Mouse (Mus musculus): ENCODE results near the gene Syt1. TPM values are rescaled to one million over a fixed set of nuclear protein-coding genes. Genes with fewer than 3 reads are reported as not detected.

Gene Syt1
- polyA plus RNA-seq, 1 experiment = 0.02 TPM

GRCm38 (mm10) chr10:108649174-108649573 is 361.6 kb downstream of the Syt1 start:
- no peak for TF ChIP-seq GATA1 (IDR thresholded peaks at IDR 0.05; ENCODE audit: low read length)

DNA sequence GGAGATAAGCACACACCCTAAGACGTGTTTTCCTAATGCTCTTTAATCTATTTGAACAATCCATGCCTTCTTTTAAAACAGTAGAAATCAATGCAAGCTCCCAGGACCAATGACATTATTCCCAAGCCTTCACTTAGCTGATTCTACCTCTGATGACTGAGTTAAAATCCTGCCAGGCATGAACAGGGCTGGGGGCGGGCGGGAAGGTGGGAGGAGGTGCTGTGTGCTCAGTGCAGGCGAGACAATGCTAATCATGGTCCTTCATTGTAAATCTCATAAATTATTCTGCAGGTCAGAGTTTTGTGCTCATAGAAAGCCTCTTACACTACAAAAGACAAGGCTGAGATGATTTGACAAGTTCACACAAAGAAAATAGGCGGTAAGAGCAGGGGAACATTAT is 366.9 kb downstream of the Syt1 start:
- TF ChIP-seq GATA1 (IDR thresholded peaks at IDR 0.05; ENCODE audit: low read length) = no peak

DNA sequence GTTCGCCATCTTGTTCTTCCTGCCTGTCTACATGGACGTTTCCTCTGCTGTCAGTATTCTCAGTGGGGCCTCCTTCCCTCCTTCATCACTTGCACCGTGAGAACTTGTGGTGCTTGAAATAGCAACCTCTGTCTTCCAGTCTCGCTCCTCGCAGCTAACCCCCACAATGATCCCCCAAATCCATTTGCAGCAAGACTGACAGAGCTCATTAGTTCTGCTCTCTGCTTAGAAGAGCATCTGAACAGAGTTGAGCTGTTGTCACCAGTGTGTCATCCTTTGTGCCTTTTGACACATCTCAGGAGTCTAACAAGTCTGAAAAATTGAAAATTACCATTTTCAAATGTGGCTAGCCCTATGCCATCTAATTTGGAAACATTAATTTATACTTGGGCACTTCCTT is 372.7 kb downstream of the Syt1 start:
- no peak for TF ChIP-seq GATA1 (IDR thresholded peaks at IDR 0.05; ENCODE audit: low read length)

DNA sequence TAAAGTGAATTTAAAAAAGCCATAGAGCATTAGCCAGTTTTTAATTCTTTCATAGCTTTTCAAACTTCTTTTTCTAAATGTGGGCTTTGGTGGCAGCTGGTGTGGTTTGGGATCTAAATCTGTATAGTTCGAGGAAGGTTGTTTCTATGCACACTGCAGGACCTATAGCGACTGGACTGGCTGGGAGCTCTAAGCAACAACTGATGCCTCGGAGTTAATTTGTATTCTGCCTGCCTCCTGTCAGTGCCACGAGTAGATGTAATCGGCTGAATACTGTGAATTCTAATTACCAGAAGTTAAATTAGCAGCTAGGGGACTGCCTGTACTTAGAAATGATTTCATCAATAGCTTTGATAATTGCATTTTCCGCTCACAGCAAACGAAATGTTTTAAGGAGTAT is 374.7 kb downstream of the Syt1 start:
- TF ChIP-seq GATA1 (IDR thresholded peaks at IDR 0.05; ENCODE audit: low read length) = no peak

DNA sequence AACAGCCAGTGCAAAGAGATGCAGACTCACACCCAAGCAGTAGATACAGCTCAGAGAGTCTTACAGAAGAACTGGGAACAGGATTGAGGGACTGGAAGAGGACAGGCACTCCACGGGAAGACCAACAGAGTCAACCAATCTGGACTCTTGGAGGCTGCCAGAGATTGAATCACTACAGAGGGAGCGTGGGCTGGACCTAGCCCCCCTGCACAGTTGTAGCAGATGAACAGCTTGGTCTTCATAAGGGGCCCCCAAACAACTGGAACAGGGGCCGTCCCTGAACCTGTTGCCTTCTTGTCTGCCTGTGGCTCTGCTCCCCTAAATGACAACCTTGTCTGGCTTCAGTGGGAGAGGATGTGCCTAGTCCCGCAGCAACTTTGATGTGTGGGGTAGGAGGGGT is 375.2 kb downstream of the Syt1 start:
- TF ChIP-seq GATA1 (IDR thresholded peaks at IDR 0.05; ENCODE audit: low read length) = no peak

DNA sequence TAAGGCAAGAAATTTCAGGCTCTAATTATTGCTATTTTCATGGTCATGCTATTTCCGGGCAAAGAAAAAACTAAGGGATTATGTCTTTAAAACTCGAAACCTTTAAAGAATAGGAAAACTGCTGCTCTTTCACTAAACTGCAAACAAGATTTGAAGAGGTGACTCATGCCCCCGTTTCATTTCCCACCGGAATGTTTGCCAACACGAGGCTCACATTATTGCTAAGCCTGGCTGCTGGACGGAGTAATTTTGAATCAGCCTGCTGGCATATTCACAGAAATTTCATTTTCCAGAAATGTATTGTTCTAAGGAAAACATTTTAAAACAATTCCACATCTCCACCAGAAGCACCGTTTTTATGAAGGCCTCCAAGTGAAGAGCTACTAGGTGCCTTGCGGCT is 379.9 kb downstream of the Syt1 start:
- TF ChIP-seq GATA1 (IDR thresholded peaks at IDR 0.05; ENCODE audit: low read length) = no peak

DNA sequence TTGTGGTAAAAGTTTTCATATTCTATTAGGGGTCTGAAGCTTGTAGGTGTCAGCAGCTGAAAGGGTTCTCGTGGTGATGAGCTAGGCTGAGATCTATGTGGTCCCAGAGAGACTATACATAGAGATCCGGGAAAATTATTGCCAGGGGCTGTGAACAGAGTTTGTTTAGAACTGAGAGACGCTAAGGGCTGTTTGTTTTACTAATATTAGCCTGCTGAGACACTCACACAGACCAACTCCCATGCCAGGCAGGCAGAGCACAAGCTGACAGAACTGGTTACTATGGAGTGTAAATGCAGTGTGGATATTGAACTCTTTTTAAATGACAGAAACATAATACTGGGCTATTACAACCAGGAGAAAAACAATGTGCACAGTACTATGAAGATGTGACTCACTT is 384.4 kb downstream of the Syt1 start:
- TF ChIP-seq GATA1 (IDR thresholded peaks at IDR 0.05; ENCODE audit: low read length) = no peak

GRCm38 (mm10) chr10:108623002-108623401 is 387.8 kb downstream of the Syt1 start:
- TF ChIP-seq GATA1 (IDR thresholded peaks at IDR 0.05; ENCODE audit: low read length) = no peak

- no peak for TF ChIP-seq GATA1 (IDR thresholded peaks at IDR 0.05; ENCODE audit: low read length)
Observed at GRCm38 (mm10) chr10:108619861-108620260, 390.9 kb downstream of the Syt1 start.

DNA sequence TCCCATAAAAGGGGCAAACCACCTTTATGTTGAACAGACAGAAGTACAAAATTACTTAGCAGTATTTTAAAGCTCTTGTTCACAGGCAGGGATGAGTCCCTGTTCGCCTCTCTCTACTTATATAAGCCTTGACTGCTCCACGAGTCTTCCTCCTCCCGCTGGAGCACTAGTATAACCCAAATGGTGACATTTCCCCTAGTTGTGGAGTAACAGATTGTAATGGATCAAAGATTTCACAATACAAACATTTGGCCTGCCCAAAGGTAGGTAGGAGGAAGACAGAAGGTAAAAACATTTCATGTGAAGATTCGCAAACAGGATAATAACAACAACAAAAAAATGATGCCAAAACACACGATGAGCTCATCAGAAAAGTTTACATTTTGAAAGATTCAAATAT is 391.6 kb downstream of the Syt1 start:
- no peak for TF ChIP-seq GATA1 (IDR thresholded peaks at IDR 0.05; ENCODE audit: low read length)

GRCm38 (mm10) chr10:108610057-108610644 is 400.6 kb downstream of the Syt1 start:
- no peak for TF ChIP-seq GATA1 (IDR thresholded peaks at IDR 0.05; ENCODE audit: low read length)

DNA sequence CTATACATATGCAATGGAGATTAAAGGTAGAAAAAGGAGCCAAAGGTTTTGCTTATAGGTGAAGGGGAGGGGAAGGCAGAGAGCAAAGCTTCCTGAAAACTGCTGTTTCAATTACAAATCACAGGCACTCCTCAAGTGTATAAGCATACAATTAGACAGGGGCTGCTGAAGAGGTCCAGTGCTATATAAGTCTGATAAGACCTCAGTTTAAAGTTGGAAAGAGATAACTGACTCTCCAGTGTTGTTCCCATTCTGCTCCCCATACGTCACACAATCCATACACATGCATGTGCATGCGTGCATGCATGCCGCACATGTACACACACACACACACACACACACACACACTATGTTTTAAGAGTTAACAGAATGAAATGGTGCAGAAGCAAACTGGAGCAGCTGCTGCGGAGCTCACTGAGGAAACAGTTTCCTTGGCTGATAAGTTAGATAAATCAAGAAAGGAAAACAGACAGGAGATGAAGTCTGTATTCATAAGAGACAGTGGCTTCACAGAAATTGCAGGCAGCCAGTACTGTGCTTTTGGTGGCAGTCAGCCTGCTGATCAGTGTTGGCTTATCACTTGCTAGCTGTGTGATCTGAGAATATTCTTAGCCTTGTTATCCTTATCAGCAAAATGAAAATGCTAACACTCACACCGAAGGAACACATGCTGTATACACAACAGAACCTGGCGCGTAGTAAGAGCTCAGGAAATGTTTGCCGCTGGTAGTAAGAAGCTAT is 408.9 kb downstream of the Syt1 start:
- TF ChIP-seq GATA1 (IDR thresholded peaks at IDR 0.05; ENCODE audit: low read length) = no peak

DNA sequence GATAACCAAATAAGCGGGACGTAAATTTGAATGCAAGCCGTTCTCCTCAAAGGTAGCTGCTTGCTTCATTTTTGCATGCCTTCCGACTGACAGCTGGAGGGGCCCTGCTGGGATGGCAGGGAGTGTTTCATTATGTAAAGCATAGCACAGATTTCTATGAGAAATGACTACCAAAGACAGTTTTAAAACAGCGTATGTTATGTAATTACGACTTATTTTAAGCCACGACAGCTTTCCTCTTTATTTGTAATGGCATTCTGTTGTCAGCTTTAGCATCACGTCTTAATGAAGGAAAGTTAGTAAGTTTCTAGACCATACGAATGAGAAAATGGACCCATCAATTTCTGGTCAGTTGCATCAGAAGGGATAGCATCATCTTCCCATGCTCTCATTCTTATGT is 410.1 kb downstream of the Syt1 start:
- no peak for TF ChIP-seq GATA1 (IDR thresholded peaks at IDR 0.05; ENCODE audit: low read length)

DNA sequence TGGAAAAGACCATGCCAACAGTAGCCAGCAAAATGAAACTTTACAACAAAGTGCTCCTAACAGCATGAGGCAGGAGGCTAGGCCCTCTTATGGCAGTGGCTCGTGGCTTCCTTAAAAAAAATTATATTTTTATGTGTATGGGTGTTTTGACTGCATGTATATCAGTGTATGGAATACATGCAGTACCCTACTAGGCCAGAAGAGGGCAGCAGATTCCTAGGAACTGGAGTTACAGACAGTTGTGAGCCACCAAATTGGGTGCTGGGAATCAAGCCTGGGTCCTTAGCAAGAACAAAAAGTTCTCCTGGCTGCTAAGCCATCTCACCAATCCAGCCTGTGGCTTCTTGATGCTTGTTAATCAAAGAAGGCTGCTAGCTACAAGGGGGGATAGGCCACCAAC is 413.4 kb downstream of the Syt1 start:
- no peak for TF ChIP-seq GATA1 (IDR thresholded peaks at IDR 0.05; ENCODE audit: low read length)

DNA sequence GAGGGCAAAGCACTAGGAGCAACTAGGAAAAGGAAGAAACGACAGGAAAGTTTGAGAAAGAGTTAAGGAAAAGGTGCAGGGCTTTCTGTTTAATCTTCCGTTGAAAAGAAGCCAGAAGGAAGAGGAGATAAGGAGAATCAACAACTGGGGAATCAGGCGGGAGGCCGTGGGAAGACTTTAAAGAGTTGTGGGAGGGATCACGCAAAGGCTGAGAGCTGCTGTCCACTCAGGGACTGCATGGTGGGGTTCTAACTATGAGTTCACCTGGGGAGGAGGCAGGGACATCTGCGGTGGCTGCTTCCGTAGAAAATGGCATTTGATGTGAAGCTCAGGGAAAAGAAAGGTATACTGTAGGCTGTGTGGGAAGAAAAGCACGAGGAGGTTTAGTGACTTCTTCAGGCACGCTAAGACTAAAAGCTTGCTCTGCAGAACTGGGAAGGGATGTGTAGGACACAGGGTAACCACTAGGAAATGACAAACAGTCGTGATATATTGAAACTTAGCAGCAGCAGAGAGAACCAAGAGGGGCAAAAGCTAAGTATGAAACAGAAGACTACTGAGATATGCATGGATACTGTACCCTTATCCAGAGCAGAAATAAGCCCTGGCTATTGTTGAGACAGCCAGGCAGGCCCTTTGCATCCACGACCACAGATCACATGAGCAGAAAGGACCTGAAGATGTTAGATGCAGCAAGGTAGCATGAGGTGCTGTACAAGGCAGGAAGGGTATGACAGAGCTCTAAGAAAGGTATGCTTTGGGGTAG is 414.4 kb downstream of the Syt1 start:
- no peak for TF ChIP-seq GATA1 (IDR thresholded peaks at IDR 0.05; ENCODE audit: low read length)

DNA sequence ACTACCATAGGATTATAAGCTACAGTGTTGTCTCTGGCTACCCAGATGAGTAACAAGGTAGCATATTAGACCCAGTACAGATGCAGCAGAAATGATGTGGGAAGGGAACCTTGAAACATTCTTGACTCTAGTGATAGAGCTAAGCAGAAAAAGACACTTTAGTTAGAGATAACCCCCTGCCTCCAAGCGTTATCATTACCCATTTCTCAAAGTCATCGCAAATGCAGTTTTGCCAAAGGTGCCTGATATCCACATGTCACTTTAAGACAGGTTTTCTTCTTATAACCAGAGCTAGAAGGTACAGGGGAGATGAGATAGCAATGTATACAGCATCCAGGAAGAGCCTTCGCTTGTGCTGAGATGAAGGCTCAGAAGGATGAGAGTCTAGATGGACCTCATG is 421.4 kb downstream of the Syt1 start:
- TF ChIP-seq GATA1 (IDR thresholded peaks at IDR 0.05; ENCODE audit: low read length) = no peak

DNA sequence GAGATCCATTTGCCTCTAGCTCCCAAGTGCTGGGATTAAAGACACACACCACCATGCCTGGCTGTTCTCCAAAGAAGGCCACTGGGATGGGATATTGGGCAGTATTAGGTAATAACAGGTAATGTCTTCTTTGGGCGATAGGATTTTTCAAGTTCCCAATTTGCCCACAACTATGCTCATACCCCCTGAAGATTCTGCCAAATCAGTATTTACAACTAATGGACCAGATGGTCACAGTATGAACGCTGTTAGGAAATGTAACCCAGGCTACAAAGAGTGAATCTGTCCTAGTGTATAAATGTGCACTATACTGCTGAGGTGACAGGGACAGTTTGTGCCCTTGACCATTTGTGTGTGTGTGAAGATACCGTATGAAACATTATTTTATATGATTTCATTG is 421.9 kb downstream of the Syt1 start:
- no peak for TF ChIP-seq GATA1 (IDR thresholded peaks at IDR 0.05; ENCODE audit: low read length)

All from G1E-ER4 (cell line).